Mouse (Mus musculus) myocyte (in vitro differentiated cells): ENCODE data around the gene Tor4a.

Source experiments
- CEBPB ChIP-seq: IDR thresholded peaks from 2 replicates; pipeline ENCODE4 v1.6.1; 2011; ENCODE audit warnings: mild to moderate bottlenecking, moderate library complexity; ENCODE audit not compliant: poor library complexity, insufficient read depth, severe bottlenecking
- MAX ChIP-seq: IDR thresholded peaks from one replicate; pipeline ENCODE4 v1.6.1; 2011; ENCODE audit warnings: low read depth, mild to moderate bottlenecking, control low read depth
- MYOG ChIP-seq, 3 experiments: IDR thresholded peaks; one replicate each; pipeline ENCODE4 v1.6.1; 2011; ENCODE audit warnings: control low read depth in 2 of 3, low read depth in 2 of 3, mild to moderate bottlenecking in 2 of 3; ENCODE audit not compliant: insufficient read length in 2 of 3, control insufficient read depth in 1 of 3, insufficient read depth in 1 of 3
- POLR2A ChIP-seq: IDR thresholded peaks from one replicate; pipeline ENCODE4 v1.6.1; 2011; ENCODE audit warnings: low read depth, mild to moderate bottlenecking, control low read depth, moderate library complexity; ENCODE audit not compliant: insufficient read length
- POLR2AphosphoS2 ChIP-seq: IDR thresholded peaks from one replicate; pipeline ENCODE4 v1.6.1; 2011; ENCODE audit warnings: low read depth, control low read depth; ENCODE audit not compliant: insufficient read length
- SRF ChIP-seq: IDR thresholded peaks from one replicate; pipeline ENCODE4 v1.6.1; 2011; ENCODE audit warnings: low read depth; ENCODE audit not compliant: control insufficient read depth, insufficient read length
- TCF12 ChIP-seq: IDR thresholded peaks from one replicate; pipeline ENCODE4 v1.6.1; 2011; ENCODE audit warnings: mild to moderate bottlenecking, control low read depth; ENCODE audit not compliant: poor library complexity, insufficient read depth, severe bottlenecking

GRCm38 (mm10) chr2:25224492-25224765 is 27.7 kb upstream of the Tor4a start, which contains the start of gene Tubb4b:
- TF ChIP-seq MAX (no peak), POLR2A (peak; percentile 89), TCF12 (no peak), SRF (no peak), POLR2AphosphoS2 (peak; percentile 96), MYOG (IDR thresholded peaks at IDR 0.05; ENCODE audit: control insufficient read depth in 1 of 3, insufficient read depth in 1 of 3, insufficient read length in 2 of 3, low read depth in 2 of 3) (peak in 2 of 3 experiments; percentile 25 to 71), CEBPB (no peak)
